Mouse (Mus musculus): ENCODE measurements at regions not wholly inside any gene's neighbourhood (a gene's known extent, or its start where the extent isn't known, plus 50 kb on each side); places are given as distances from the start of the nearest gene placed in this dataset.

DNA sequence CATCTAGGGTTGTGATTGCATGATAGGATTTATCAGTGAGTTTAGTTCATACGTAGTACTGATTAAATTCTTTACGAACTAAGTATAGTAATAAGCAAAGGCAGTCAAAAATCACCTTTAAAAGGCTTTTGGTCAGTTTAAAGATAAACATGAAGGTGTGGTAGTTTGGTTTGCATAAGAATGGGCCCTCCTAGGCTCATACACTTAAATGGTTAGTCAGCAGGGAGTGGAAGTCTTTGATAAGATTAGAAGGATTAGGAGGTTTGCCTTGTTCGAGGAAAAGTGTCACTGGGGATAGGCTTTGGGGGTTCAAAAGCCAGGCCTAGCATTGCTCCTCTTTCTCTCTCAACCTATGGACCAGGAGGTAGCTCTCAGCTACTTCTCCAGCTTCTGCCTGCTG is 357.4 kb upstream of the Pdzrn3 start:
- Histone ChIP-seq H3K9me3 (ENCODE audit: low read length) (no peaks in the 10 kb centered on the region), H3K36me3 (ENCODE audit: insufficient read depth, low read length) (no peaks in the 10 kb centered on the region), H3K4me3 (ENCODE audit: low read length) (no peak overlapping the region), H3K4me2 (replicated peaks; ENCODE audit: low read depth, low read length) (no peak overlapping the region), H3K9ac (replicated peaks; ENCODE audit: low read length) (no peak overlapping the region), H3K4me1 (ENCODE audit: insufficient read depth, low read length) (no peaks in the 10 kb centered on the region), H3K27me3 (ENCODE audit: insufficient read depth, low read length) (no peaks in the 10 kb centered on the region), H3K27ac (ENCODE audit: low read length) (no peak overlapping the region)
- WGBS: 73% methylated on average over 3 of the region's 3 CpGs
- ATAC-seq (ENCODE audit: low FRiP score, low TSS enrichment): no peak

DNA sequence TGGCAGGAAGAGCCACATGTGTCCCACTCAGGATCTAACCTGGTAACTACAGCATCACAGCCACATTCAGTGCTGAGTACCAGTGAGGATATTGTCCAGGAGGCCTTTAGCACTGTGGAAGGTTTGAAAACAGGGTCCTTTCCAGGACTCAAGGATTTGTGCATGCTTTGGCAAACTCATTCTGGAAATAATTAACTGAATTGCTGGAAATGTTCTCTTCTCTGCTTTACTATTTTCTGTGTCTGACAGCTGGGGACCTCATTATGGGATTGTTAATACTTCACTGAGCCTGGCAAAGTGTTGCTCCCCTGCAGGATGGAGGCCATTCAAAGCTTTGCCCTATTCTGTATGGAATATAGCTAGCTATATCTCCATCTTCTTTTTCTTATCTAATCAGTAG is 342.8 kb upstream of the Pdzrn3 start:
- peak; percentile 83; the same call in 1 of the 2 replicates for ATAC-seq (ENCODE audit: low FRiP score, low TSS enrichment)
- H3K27me3 ChIP-seq (ENCODE audit: insufficient read depth, low read length): no peaks in the 10 kb centered on the region
- H3K27ac ChIP-seq (ENCODE audit: low read length): no peak overlapping the region

GRCm38 (mm10) chr6:101689684-101690083 is 312.0 kb upstream of the Pdzrn3 start:
- Histone ChIP-seq H3K27ac (ENCODE audit: low read length) (no peak overlapping the region), H3K36me3 (ENCODE audit: insufficient read depth, low read length) (no peaks in the 10 kb centered on the region), H3K4me2 (replicated peaks; ENCODE audit: low read depth, low read length) (no peak overlapping the region), H3K27me3 (ENCODE audit: insufficient read depth, low read length) (no peaks in the 10 kb centered on the region), H3K9ac (replicated peaks; ENCODE audit: low read length) (no peak overlapping the region), H3K4me3 (ENCODE audit: low read length) (no peak overlapping the region), H3K4me1 (ENCODE audit: insufficient read depth, low read length) (no peaks in the 10 kb centered on the region), H3K9me3 (ENCODE audit: low read length) (no peaks in the 10 kb centered on the region)
- WGBS: 91% methylated on average over 2 of the region's 2 CpGs
- ATAC-seq (ENCODE audit: low FRiP score, low TSS enrichment): no peak

More for the DNA sequence above, 342.8 kb upstream of the Pdzrn3 start:
- Histone ChIP-seq H3K9me3 (ENCODE audit: low read length) (no peaks in the 10 kb centered on the region), H3K4me1 (ENCODE audit: insufficient read depth, low read length) (no peaks in the 10 kb centered on the region), H3K4me3 (ENCODE audit: low read length) (no peak overlapping the region), H3K9ac (replicated peaks; ENCODE audit: low read length) (no peak overlapping the region), H3K36me3 (ENCODE audit: insufficient read depth, low read length) (no peaks in the 10 kb centered on the region), H3K4me2 (replicated peaks; ENCODE audit: low read depth, low read length) (no peak overlapping the region)

DNA sequence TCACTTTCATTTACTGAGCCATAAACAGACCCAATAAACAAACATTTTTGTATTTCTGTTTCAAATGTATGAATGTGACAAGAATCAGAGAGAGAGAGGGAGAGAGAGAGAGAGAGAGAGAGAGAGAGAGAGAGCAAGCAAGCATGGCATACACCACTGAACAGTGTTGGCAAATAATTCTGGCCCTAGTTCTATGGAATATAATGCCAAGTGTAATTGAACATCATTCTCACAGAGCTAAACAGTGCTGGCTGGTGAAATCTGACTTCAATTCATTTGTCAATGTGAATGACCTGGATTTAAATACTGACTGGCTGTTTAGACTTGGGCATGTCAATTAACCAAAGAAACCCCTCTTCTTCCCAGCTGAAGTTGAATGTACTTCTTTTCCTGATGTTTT is 308.9 kb upstream of the Pdzrn3 start:
- Histone ChIP-seq H3K4me2 (replicated peaks; ENCODE audit: low read depth, low read length) (no peak overlapping the region), H3K27ac (ENCODE audit: low read length) (no peak overlapping the region), H3K27me3 (ENCODE audit: insufficient read depth, low read length) (no peaks in the 10 kb centered on the region), H3K9me3 (ENCODE audit: low read length) (no peaks in the 10 kb centered on the region), H3K36me3 (ENCODE audit: insufficient read depth, low read length) (no peaks in the 10 kb centered on the region), H3K4me1 (ENCODE audit: insufficient read depth, low read length) (no peaks in the 10 kb centered on the region), H3K9ac (replicated peaks; ENCODE audit: low read length) (no peak overlapping the region), H3K4me3 (ENCODE audit: low read length) (no peak overlapping the region)
- ATAC-seq (ENCODE audit: low FRiP score, low TSS enrichment): no peak

- WGBS: 72% methylated on average over 8 of the region's 8 CpGs
Measured at GRCm38 (mm10) chr6:101685734-101686133, 308.0 kb upstream of the Pdzrn3 start.

DNA sequence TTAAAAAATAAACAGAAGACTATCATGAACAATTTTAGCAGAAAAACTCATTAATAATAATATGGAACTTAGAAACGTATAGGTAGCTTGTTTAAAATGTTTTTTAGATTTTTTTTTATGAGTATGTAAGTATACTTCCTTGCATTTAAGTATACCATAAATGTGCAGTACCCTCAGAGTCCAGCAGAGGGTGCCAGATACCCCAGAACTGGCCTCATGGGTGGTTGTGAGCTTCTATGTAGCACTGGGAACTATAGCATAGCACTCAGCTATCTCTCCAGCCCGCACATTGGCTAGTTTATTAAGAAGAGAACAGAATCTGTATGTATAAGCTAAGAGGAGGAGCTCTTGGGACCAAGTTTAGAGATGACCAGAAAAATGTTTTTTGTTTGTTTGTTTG is 306.7 kb upstream of the Pdzrn3 start:
- no peak overlapping the region for H3K27ac ChIP-seq (ENCODE audit: low read length)
- 78% methylated on average over 2 of the region's 2 CpGs for WGBS
- no peak for ATAC-seq (ENCODE audit: low FRiP score, low TSS enrichment)
- no peaks in the 10 kb centered on the region for H3K9me3 ChIP-seq (ENCODE audit: low read length)
- no peaks in the 10 kb centered on the region for H3K36me3 ChIP-seq (ENCODE audit: insufficient read depth, low read length)
- H3K27me3 ChIP-seq (ENCODE audit: insufficient read depth, low read length): no peaks in the 10 kb centered on the region
- no peaks in the 10 kb centered on the region for H3K4me1 ChIP-seq (ENCODE audit: insufficient read depth, low read length)
- no peak overlapping the region for H3K4me2 ChIP-seq (replicated peaks; ENCODE audit: low read depth, low read length)
- no peak overlapping the region for H3K9ac ChIP-seq (replicated peaks; ENCODE audit: low read length)
- no peak overlapping the region for H3K4me3 ChIP-seq (ENCODE audit: low read length)

More at GRCm38 (mm10) chr6:101685734-101686133, 308.0 kb upstream of the Pdzrn3 start:
- H3K27me3 ChIP-seq (ENCODE audit: insufficient read depth, low read length): no peaks in the 10 kb centered on the region
- H3K9ac ChIP-seq (replicated peaks; ENCODE audit: low read length): no peak overlapping the region
- H3K4me1 ChIP-seq (ENCODE audit: insufficient read depth, low read length): no peaks in the 10 kb centered on the region
- ATAC-seq (ENCODE audit: low FRiP score, low TSS enrichment): no peak
- no peak overlapping the region for H3K4me3 ChIP-seq (ENCODE audit: low read length)
- no peak overlapping the region for H3K27ac ChIP-seq (ENCODE audit: low read length)
- H3K9me3 ChIP-seq (ENCODE audit: low read length): no peaks in the 10 kb centered on the region
- no peaks in the 10 kb centered on the region for H3K36me3 ChIP-seq (ENCODE audit: insufficient read depth, low read length)
- no peak overlapping the region for H3K4me2 ChIP-seq (replicated peaks; ENCODE audit: low read depth, low read length)

DNA sequence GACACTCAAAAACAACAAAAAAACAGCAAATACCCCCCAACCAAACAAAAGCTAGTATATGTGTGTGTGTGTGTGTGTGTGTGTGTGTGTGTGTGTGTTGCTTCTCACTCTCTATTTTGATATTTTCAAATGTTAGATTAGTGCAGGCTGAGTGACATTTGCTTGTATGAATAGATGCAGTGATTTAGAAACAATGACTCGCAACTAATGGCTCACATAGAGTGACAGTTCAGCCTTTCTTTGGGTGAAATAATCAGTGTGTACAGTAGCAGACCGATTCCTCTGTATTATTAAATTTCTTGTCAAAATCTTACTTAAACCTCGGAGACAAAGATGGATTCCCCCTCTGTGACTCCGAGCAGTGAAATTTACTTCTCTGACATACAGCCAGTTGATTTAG is 297.1 kb upstream of the Pdzrn3 start:
- H3K4me1 ChIP-seq (ENCODE audit: insufficient read depth, low read length): no peaks in the 10 kb centered on the region
- no peaks in the 10 kb centered on the region for H3K36me3 ChIP-seq (ENCODE audit: insufficient read depth, low read length)
- no peak overlapping the region for H3K4me2 ChIP-seq (replicated peaks; ENCODE audit: low read depth, low read length)
- no peak overlapping the region for H3K27ac ChIP-seq (ENCODE audit: low read length)
- H3K9ac ChIP-seq (replicated peaks; ENCODE audit: low read length): no peak overlapping the region
- no peaks in the 10 kb centered on the region for H3K9me3 ChIP-seq (ENCODE audit: low read length)
- WGBS: 50% methylated on average over 4 of the region's 4 CpGs
- no peaks in the 10 kb centered on the region for H3K27me3 ChIP-seq (ENCODE audit: insufficient read depth, low read length)
- H3K4me3 ChIP-seq (ENCODE audit: low read length): no peak overlapping the region
- ATAC-seq (ENCODE audit: low FRiP score, low TSS enrichment): no peak

GRCm38 (mm10) chr6:101670770-101671169 is 293.1 kb upstream of the Pdzrn3 start:
- ATAC-seq (ENCODE audit: low FRiP score, low TSS enrichment): no peak
- no peaks in the 10 kb centered on the region for H3K4me1 ChIP-seq (ENCODE audit: insufficient read depth, low read length)
- no peak overlapping the region for H3K4me2 ChIP-seq (replicated peaks; ENCODE audit: low read depth, low read length)
- H3K36me3 ChIP-seq (ENCODE audit: insufficient read depth, low read length): no peaks in the 10 kb centered on the region
- no peaks in the 10 kb centered on the region for H3K27me3 ChIP-seq (ENCODE audit: insufficient read depth, low read length)
- H3K4me3 ChIP-seq (ENCODE audit: low read length): no peak overlapping the region
- H3K27ac ChIP-seq (ENCODE audit: low read length): no peak overlapping the region
- H3K9me3 ChIP-seq (ENCODE audit: low read length): no peaks in the 10 kb centered on the region
- no peak overlapping the region for H3K9ac ChIP-seq (replicated peaks; ENCODE audit: low read length)
- 71% methylated on average over 5 of the region's 5 CpGs for WGBS

DNA sequence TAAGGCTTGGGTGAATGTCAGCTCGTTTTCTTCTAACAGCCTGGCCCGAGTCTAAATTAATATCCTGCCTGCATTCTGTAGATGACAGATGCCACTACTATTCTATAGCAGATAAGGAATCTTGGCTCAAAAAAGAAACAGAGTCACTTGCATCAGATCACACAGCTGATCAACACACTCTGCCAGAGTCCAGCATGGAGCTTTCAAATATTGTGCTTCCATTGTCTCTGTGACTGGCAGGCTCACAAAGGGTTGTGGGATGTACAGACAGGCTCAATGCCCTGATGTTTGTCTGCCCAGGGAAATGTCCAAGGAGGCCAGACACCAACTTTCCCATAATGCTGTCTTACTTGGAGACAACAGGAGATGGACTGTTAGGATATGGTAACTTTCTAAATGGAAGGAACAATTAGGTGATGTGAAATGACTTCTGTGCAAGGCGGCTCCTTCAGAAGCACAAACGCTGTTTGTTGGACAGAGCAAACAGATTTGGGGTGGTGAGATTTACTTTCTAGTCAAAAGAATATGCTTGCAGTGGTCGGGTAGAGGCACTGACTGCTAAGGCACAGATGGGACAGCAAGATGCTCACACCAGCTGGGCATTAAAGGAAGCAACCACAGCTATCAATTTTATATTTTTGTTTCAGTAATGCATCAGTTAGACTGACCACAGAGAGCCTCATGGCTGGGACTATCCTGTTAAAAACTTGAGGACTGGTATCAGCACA is 291.6 kb upstream of the Pdzrn3 start:
- Histone ChIP-seq H3K36me3 (ENCODE audit: insufficient read depth, low read length) (no peaks in the 10 kb centered on the region), H3K27me3 (ENCODE audit: insufficient read depth, low read length) (no peaks in the 10 kb centered on the region), H3K4me3 (ENCODE audit: low read length) (no peak overlapping the region), H3K4me2 (replicated peaks; ENCODE audit: low read depth, low read length) (no peak overlapping the region), H3K9ac (replicated peaks; ENCODE audit: low read length) (no peak overlapping the region), H3K27ac (ENCODE audit: low read length) (no peak overlapping the region), H3K9me3 (ENCODE audit: low read length) (no peaks in the 10 kb centered on the region), H3K4me1 (ENCODE audit: insufficient read depth, low read length) (no peaks in the 10 kb centered on the region)
- ATAC-seq (ENCODE audit: low FRiP score, low TSS enrichment): no peak
- WGBS: 69% methylated on average over 5 of the region's 5 CpGs

DNA sequence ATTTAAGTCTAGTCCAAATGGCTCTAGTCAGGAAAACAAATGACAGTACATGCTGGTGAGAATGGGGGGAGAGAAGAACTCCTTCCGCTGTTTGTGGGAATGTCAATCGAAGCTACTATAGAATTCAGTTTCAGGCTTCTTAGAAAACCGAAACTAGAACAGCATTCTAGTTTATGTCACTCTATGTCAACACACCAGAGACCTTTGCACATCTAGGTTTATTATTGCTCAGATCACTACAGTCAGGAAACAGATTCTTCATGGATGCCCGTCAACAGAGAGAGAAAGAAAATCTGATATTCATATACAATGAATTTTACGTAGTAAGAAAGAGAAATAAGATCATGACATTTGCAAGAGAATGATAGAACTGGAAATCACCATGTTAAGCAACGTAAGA is 276.7 kb upstream of the Pdzrn3 start:
- ATAC-seq (ENCODE audit: low FRiP score, low TSS enrichment): no peak

More for the DNA sequence above, 276.7 kb upstream of the Pdzrn3 start:
- H3K4me1 ChIP-seq (ENCODE audit: insufficient read depth, low read length): no peaks in the 10 kb centered on the region
- WGBS: 82% methylated on average over 6 of the region's 6 CpGs
- H3K27me3 ChIP-seq (ENCODE audit: insufficient read depth, low read length): no peaks in the 10 kb centered on the region
- no peak overlapping the region for H3K4me3 ChIP-seq (ENCODE audit: low read length)
- H3K9me3 ChIP-seq (ENCODE audit: low read length): no peaks in the 10 kb centered on the region
- H3K4me2 ChIP-seq (replicated peaks; ENCODE audit: low read depth, low read length): no peak overlapping the region
- H3K9ac ChIP-seq (replicated peaks; ENCODE audit: low read length): no peak overlapping the region
- no peaks in the 10 kb centered on the region for H3K36me3 ChIP-seq (ENCODE audit: insufficient read depth, low read length)
- no peak overlapping the region for H3K27ac ChIP-seq (ENCODE audit: low read length)
